Mouse (Mus musculus) frontal cortex, adult (tissue): ENCODE data around the gene Hexa.

Experiments used
- ATAC-seq: cut with Nextera tagmentation; 2 replicates; pipeline ENCODE4 v1.9.2; 2017; ENCODE audit warnings: mild to moderate bottlenecking, moderate library complexity, mixed read lengths; ENCODE audit not compliant: low TSS enrichment

Hexa gene

GRCm38 (mm10) chr9:59539441-59540137 lies at the start of gene Hexa, which contains the start of gene Tmem202:
TSS of gene Hexa (plus strand) at chr9:59539540.
TSS of gene Tmem202 (minus strand) at chr9:59539847.
- peak; percentile 89 for ATAC-seq

DNA sequence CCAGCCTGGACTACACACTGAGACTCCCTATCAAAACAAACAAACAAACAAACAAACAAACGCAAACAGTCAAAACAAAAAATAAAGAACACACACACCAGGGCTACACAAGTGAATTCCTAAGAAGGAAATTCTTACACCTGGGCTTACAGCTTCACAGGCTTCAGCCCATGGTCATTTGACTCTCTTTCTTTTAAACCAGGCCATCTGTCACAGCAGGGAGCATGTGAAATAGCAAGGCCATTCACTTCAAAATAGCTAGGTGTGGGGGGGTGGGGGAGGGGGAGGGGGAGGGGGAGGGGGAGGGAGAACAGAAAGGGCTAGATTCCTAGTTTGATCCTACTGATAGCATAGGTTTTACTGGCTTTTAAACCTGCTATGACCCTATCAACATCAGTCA lies 31.2 kb upstream of the Hexa start:
- no peak for ATAC-seq

DNA sequence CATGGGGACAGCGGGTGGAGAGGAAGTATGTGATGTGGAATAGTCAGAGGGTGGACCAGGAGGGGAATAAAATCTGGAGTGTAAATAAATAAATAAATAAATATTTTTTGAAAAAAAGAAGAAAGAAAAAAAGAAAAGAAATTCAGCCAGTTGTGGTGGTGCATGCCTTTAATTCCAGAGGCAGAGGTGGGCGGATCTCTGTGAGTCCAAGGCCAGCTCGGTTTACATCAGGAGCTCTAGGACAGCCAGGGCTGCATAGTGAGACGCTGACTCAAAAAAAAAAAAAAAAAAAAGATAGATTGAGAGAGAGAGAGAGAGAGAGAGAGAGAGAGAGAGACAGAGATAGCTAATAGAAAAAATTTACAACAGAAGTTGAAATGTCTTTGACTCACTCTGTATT lies 27.0 kb upstream of the Hexa start:
- ATAC-seq = no peak

GRCm38 (mm10) chr9:59515069-59515468 lies 24.3 kb upstream of the Hexa start:
- no peak for ATAC-seq

GRCm38 (mm10) chr9:59517127-59517526 lies 22.2 kb upstream of the Hexa start:
- no peak for ATAC-seq

- no peak for ATAC-seq
These were observed 20.4 kb upstream of the Hexa start for GRCm38 (mm10) chr9:59518976-59519375.

DNA sequence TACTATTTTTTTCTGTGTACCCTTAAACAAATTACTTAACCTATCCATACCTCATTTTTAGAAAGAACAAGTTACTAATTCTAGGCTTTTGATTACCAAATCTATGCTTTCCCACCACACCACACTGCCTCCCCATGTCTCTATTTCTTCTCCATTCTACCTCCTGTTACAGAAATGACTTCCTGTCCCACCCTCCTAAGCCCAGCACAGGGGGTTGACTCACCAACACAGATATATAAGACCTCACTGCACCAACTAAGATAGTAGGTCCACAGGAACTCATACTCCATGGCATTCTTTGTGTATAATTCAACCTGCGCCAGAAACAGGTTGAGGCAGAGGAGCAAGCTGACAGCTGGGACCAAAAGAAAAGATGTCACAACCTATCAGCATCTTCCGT lies 19.9 kb upstream of the Hexa start:
- no peak for ATAC-seq

DNA sequence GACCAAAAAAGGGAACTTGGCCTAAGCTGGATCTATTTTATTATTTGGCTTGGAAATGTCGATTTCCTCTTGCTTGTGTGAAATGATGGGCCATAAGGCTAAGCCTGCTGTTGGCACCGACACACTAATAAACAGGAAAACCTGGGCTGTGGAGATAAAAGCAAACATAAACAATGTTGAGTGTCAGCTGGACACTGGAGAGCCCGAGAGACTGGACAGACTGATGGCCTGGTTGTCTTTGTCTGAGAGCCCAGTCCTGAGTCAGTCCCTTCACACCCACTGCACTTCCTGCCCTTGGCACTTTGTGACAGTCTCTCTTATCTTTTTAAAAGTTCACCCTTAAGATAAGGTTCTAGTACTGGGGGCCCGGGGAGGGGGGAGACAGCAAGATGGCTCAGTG lies 16.4 kb upstream of the Hexa start:
- no peak for ATAC-seq

DNA sequence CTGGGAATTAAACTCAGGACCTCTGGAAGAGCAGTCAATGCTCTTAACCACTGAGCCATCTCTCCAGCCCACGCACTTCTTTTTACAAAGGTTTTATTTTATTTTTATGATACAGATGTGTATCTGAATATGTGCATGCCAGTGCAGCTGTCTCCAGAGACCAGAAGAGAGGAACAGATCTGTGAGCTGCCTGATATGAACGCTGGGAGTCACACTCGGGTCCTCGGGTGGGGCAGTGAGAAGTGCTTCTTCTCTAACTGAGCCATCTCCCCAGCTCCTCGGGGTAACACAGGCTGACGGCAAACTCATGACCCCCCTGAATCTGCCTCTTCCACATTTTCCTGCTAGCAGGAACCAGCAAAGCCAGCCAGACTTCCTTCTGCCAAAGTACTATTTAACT lies 12.6 kb upstream of the Hexa start:
- ATAC-seq = no peak

GRCm38 (mm10) chr9:59527580-59527979 lies 11.8 kb upstream of the Hexa start:
- ATAC-seq = no peak

DNA sequence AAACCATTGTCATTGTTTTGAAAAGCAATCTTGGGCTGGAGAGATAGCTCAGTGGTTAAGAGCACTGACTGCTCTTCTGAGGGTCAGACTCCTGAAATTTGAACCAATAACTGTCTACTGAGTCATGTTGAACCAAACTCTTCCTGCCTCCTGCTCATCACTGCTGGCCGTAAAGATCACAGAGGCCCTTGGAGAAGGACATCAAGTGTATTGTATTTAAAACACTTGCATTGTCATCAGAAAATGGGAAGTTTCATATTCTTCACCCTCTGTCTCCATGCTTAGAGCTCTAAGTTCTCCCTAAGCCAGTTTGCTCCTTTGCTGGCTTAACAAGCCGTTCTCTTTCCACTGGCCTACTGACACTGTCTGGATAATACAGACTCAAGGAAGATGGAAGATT lies 11.1 kb upstream of the Hexa start:
- no peak for ATAC-seq

GRCm38 (mm10) chr9:59531645-59532044 lies 7.7 kb upstream of the Hexa start:
- no peak for ATAC-seq

GRCm38 (mm10) chr9:59533422-59533821 lies 5.9 kb upstream of the Hexa start:
- ATAC-seq = no peak

DNA sequence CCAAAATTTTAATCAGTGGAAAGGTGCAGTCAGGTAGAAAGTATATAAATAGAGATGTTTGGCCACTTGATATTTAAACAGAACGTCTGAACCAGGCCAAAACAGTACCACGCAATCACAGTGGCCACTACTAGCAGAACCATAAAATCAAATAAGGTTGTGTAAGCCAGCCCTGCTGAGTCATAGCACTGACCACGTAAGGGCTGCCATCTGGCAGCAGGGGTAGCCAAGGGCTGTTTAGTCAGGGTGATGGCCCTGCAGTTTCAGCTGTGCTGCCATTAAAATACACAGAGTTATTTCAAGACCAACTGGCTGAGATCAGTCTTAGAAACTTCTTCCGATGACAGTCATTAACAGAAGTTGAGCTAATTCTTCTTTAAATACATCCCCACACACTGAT lies 5.5 kb upstream of the Hexa start:
- ATAC-seq = no peak

DNA sequence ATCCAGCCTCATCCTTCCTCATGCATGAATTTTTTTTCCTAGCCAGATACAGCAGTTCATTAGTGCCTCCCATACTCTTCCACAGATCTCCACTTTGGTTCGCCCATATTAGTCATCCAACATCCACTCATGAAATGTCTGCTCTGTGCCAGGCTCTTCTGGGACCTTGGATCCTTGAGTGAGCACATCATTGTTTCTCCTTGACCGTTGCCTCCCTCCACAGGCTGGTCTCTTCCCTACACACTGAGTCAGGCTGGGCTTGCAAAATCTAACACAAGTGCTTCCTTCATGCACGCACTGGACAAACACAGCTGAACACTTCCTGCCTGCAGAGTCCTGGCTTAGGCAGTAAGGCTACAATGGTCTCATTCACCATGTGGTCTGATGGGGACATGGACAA lies 1.7 kb upstream of the Hexa start:
- no peak for ATAC-seq

- ATAC-seq = no peak
These were observed 2.3 kb downstream of the Hexa start for GRCm38 (mm10) chr9:59541617-59542016.

- ATAC-seq = no peak
These were observed 3.5 kb downstream of the Hexa start for GRCm38 (mm10) chr9:59542766-59543324.

- ATAC-seq = no peak
These were observed 5.4 kb downstream of the Hexa start for GRCm38 (mm10) chr9:59544739-59545138.

GRCm38 (mm10) chr9:59547869-59548268 lies 8.5 kb downstream of the Hexa start:
- no peak for ATAC-seq

- ATAC-seq = no peak
These were observed 9.7 kb downstream of the Hexa start for GRCm38 (mm10) chr9:59548961-59549487.

DNA sequence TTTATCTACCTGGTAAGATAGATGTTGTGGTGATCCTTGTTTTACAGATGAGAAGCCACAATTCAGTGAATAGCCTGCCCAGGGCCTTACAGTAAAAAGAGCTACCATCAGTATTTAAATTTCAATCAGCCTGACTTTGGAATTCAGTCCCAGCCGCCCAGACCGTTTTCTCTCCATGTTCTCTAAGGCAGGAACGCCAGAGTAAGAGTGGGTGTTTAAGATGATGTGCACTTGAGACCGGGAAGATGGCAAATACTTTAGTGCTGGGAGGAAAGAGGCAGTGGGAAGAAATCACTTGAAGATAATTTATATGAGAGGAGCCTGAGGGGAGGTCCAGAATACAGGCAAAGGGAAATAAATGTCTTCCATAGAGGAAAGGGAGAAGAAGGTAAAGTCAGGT lies 10.7 kb downstream of the Hexa start:
- ATAC-seq = peak; percentile 64; the same call in 1 of the 2 replicates

GRCm38 (mm10) chr9:59551017-59551416 lies 11.7 kb downstream of the Hexa start:
- ATAC-seq = no peak

DNA sequence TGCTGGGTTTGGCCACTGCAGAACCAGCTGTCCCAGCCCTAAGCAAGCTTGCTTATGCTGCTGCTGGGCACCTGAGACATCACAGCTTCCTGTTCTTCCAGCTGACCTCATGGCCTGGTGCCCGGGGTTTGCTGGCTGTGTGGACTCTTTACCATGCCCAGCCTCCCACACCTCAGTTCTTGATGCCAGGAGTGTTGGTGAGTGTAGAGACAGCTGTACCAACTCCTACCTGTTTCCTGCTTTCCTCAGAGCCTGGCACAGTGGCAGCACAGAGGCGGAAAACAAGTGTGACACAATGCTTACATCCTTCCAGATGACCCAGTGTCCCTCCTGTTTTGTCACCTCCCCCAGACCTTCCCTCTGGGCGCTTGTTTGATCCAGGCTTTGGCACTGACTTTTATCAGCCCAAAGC lies 12.3 kb downstream of the Hexa start:
- ATAC-seq = peak; percentile 76

DNA sequence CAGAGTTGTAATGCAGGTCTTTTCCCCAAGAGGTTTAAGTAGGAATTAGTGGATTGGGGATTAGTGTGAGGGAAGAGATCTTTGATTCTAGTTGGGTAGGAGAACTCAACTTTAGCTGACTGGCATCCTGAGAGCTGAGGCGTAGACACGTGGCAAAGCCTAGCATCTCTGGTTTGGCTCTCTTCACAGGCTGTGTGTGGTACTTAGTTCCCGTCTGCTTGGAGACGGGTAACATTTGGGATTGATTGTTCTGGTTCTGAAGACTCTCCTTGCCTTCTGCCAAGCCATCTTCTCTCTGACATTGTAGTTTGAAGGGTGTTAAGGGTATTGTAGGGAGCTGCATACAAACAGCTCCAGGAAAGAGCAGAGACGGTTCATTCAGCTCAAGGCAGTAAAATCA lies 13.3 kb downstream of the Hexa start:
- no peak for ATAC-seq
